Comparison of ENCODE assay signal across 12 mouse cellular contexts in the genomic region with DNA sequence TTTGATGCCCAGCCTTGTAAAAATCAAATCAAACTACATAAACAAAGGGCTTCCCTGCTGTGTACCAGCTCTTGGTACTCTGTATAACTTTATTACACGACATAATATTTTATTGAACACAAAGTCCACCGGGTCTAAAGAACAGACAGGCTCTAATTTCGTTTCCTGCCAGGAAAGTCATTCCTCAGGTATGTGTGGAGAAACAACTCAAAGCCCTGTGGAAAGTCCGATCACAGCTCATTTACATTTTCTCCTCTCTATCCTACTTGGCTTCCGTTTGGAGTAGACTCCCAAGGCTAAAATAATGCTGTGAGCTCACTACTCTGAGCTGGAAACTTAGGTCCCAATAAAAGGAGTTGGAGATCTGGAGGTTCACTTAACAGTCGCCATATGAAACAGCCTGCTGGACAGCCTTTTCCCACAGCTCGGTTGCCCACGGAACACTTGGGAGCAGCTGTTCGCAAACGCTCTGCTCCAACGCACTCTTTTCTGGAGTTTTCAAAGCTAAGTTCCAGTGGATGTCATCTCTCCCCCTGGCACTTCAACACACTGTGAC.
DNase-seq lines count a peak whose midpoint lies in the region; ATAC-seq and TF ChIP-seq lines count a peak whose summit lies in the region.
"Had no signal": no experiment of that assay in that cellular context is flagged by ENCODE, and none has a peak within 500 bp of the region (broad histone marks: within the 10 kb centered on the region; RNA-seq: fewer than 3 reads in every experiment).

No protein-coding gene starts in this region.

- DNase-seq in frontal cortex, postnatal 14 days (ENCODE audit: low spot score in 2 of 2): no peak
- peak; percentile 44 to 51 for DNase-seq in left cerebral cortex, postnatal 36 days (ENCODE audit: low spot score in 2 of 2)
- no peak for DNase-seq in left cerebral cortex, postnatal 4 days
- DNase-seq in adrenal gland, adult 2 months: no peak
- DNase-seq: B cell, adult 2 months; heart, adult 18-20 months; lung, postnatal 36 days had no signal

- peaks cover 22% of the 10 kb centered on the region for H3K4me1 ChIP-seq in intestine, embryonic 16.5 days (ENCODE audit: control insufficient read depth, insufficient read depth, low read length)
- H3K4me1 ChIP-seq in small intestine, adult 2 months (ENCODE audit: control insufficient read depth, insufficient read depth, insufficient read length, low read length): peaks cover 24% of the 10 kb centered on the region

- peak overlapping the region; percentile 95 for H3K27ac ChIP-seq in intestine, embryonic 16.5 days (ENCODE audit: low read length)
- peak overlapping the region; percentile 97 for H3K27ac ChIP-seq in small intestine, adult 2 months (ENCODE audit: insufficient read depth, low read depth, low read length)

- peak overlapping the region; percentile 39 for H3K4me2 ChIP-seq in intestine, embryonic 16.5 days (ENCODE audit: low read depth, low read length)

- no peaks in the 10 kb centered on the region for H3K36me3 ChIP-seq in intestine, embryonic 16.5 days (ENCODE audit: control insufficient read depth, insufficient read depth, low read length)
- no peaks in the 10 kb centered on the region for H3K36me3 ChIP-seq in small intestine, adult 2 months (ENCODE audit: control insufficient read depth, insufficient read depth, low read length)

- WGBS in intestine, embryonic 16.5 days: 37% methylated on average over 11 of the region's 11 CpGs
- 16% methylated on average over 11 of the region's 11 CpGs for WGBS in small intestine, adult 2 months

- ATAC-seq in frontal cortex, adult (ENCODE audit: low TSS enrichment): peak; percentile 88
- peak; percentile 90 for ATAC-seq in intestine, embryonic 16.5 days
- ATAC-seq in erythroid progenitor cell, adult 5-6 weeks (replicated peaks; ENCODE audit: low FRiP score, poor library complexity, severe bottlenecking): no peak
- ATAC-seq: inflammation-experienced regulatory T-cells, adult 6 months had no signal

- TF ChIP-seq CTCF in small intestine, adult 2 months (IDR thresholded peaks at IDR 0.05; ENCODE audit: extremely low read depth, insufficient read length, insufficient replicate concordance, low read depth, low read length): no peak

- H3K27me3 ChIP-seq in intestine, embryonic 16.5 days (replicated peaks; ENCODE audit: control insufficient read depth, insufficient read depth, low read length): no peaks in the 10 kb centered on the region
- no peaks in the 10 kb centered on the region for H3K27me3 ChIP-seq in small intestine, adult 2 months (ENCODE audit: control insufficient read depth, insufficient read depth, low read length)

- TF ChIP-seq POLR2A in small intestine, adult 2 months (IDR thresholded peaks at IDR 0.05; ENCODE audit: low read depth, low read length): no peak

- peak overlapping the region; percentile 42 for H3K9ac ChIP-seq in intestine, embryonic 16.5 days (ENCODE audit: low read depth, low read length)

- peak overlapping the region; percentile 9 for H3K4me3 ChIP-seq in intestine, embryonic 16.5 days (ENCODE audit: low read length)
- peak overlapping the region; percentile 45 for H3K4me3 ChIP-seq in small intestine, adult 2 months (ENCODE audit: low read depth, low read length)

- intact Hi-C loops in left cerebral cortex, postnatal 36 days (cut with DNase I): no loop called here
- intact Hi-C loops in left cerebral cortex, postnatal 4 days (cut with DNase I): no loop called here

- no peaks in the 10 kb centered on the region; the same call in 1 of the 2 replicates for H3K9me3 ChIP-seq in intestine, embryonic 16.5 days (ENCODE audit: control insufficient read depth, low read length)

Comparison
In these comparisons a context has a peak if more than half of its experiments do, and no peak if none do; other contexts are left out.
1. DNase-seq: peak in left cerebral cortex, postnatal 36 days (2 of 2); none in frontal cortex, postnatal 14 days (0 of 2), left cerebral cortex, postnatal 4 days (single experiment) and adrenal gland, adult 2 months (single experiment).